Mouse (Mus musculus): Measurements from ENCODE around the gene Tsc22d1. TPM values are rescaled to one million over a fixed set of nuclear protein-coding genes. Genes with fewer than 3 reads are reported as not detected.

The Tsc22d1 gene
- polyA plus RNA-seq, 1 experiment from 2014 or later: 296 TPM

DNA sequence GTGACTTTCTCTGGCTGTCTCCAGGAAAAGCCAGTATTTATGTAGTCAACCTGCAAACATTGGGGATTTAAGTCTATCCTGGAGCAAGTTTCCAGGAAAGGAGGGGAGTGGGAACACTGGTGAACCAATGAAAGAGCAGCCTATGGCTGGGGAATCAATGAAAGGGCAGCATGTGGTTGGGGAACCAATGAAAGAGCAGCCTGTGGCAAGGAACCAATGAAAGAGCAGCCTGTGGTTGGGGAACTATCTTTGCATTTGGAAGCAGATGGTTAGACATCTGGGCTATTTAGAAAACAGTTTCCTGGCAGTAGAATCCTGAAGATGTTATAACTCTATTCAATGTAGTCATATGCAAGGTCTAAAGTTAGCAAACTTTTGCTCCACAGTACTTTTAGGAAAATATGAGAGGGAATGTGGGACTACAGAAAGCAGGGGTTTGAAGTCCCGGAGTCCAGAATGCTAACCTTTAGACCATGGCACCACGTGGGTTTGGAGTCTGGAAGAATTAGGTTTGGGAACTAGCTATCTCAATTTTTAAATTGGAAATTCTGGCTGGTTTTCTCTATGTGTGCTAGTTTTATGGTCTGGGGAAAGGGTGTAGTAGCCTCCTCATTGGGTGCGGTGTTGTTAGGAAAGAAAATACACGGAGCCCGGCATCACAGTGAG lies 125.4 kb downstream of the Tsc22d1 start:
- no peak overlapping the region for H3K4me3 ChIP-seq (ENCODE audit: low read depth, low read length)
- no peak overlapping the region for H3K9ac ChIP-seq (ENCODE audit: low read depth, low read length)
- DNase-seq (ENCODE audit: low spot score) (no peak), ATAC-seq (replicated peaks; ENCODE audit: low FRiP score) (no peak)
- H3K4me1 ChIP-seq (replicated peaks; ENCODE audit: control insufficient read depth, insufficient read depth, low read length): peaks cover 33% of the 10 kb centered on the region
- no peak overlapping the region for H3K4me2 ChIP-seq
- no peaks in the 10 kb centered on the region for H3K27me3 ChIP-seq (replicated peaks; ENCODE audit: control insufficient read depth, insufficient read depth, low read length)
- H3K9me3 ChIP-seq (ENCODE audit: control insufficient read depth, low read length): no peaks in the 10 kb centered on the region
- H3K36me3 ChIP-seq (ENCODE audit: control insufficient read depth, insufficient read depth, low read length): no peaks in the 10 kb centered on the region
- WGBS: 90% methylated on average over 5 of the region's 5 CpGs
- H3K27ac ChIP-seq (ENCODE audit: low read depth, low read length): no peak overlapping the region

DNA sequence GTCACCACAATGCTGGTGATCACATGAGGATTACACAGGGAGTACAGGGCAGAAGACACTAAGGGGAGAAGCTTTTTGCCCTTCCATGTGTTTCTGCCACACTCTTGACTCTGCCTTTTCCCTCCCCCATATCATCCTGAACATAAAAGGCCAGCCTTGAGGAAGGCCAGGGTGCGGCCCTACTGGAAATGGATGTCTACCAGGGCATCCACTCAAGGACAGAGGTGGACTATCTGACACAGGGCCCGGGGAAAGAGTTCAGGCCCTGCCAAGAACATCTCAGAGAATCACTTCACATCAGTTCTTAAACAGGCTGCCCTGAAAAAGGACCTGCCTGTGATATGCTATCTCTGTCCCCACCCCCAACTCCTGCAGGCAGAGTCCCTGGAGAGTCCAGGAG lies 126.6 kb downstream of the Tsc22d1 start:
- Histone ChIP-seq H3K9ac (ENCODE audit: low read depth, low read length) (no peak overlapping the region), H3K9me3 (ENCODE audit: control insufficient read depth, low read length) (no peaks in the 10 kb centered on the region), H3K4me3 (ENCODE audit: low read depth, low read length) (no peak overlapping the region), H3K27ac (ENCODE audit: low read depth, low read length) (no peak overlapping the region), H3K36me3 (ENCODE audit: control insufficient read depth, insufficient read depth, low read length) (no peaks in the 10 kb centered on the region), H3K4me2 (no peak overlapping the region), H3K4me1 (replicated peaks; ENCODE audit: control insufficient read depth, insufficient read depth, low read length) (peaks cover 33% of the 10 kb centered on the region), H3K27me3 (replicated peaks; ENCODE audit: control insufficient read depth, insufficient read depth, low read length) (no peaks in the 10 kb centered on the region)
- DNase-seq (ENCODE audit: low spot score) (no peak), ATAC-seq (replicated peaks; ENCODE audit: low FRiP score) (no peak)
- WGBS: 52% methylated on average over 2 of the region's 2 CpGs

DNA sequence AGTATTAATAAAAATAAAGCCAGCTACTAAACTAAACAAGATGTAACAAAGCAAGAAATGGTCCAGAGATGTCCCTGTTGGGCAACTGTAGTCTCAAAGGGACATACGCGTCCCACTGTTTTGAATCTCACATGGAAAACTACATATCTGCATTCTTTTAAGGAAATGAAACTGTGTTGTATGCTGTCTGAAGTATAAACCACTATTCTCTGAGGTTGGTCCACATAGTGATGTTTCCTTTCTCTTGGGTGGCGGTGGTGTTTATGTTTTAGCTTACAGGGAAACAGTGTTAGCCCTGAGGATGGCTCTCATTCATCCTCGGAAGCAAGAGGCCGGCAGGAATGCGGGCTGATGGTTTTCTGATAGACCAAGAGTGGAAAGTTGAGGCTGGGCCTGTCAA lies 129.4 kb downstream of the Tsc22d1 start:
- no peak for ATAC-seq (replicated peaks; ENCODE audit: low FRiP score)
- no peaks in the 10 kb centered on the region for H3K36me3 ChIP-seq (ENCODE audit: control insufficient read depth, insufficient read depth, low read length)
- H3K9me3 ChIP-seq (ENCODE audit: control insufficient read depth, low read length): no peaks in the 10 kb centered on the region
- no peak overlapping the region for H3K27ac ChIP-seq (ENCODE audit: low read depth, low read length)
- H3K9ac ChIP-seq (ENCODE audit: low read depth, low read length): no peak overlapping the region
- H3K27me3 ChIP-seq (replicated peaks; ENCODE audit: control insufficient read depth, insufficient read depth, low read length): no peaks in the 10 kb centered on the region
- DNase-seq (ENCODE audit: low spot score): no peak
- no peak overlapping the region for H3K4me2 ChIP-seq
- peaks cover 21% of the 10 kb centered on the region for H3K4me1 ChIP-seq (replicated peaks; ENCODE audit: control insufficient read depth, insufficient read depth, low read length)
- 80% methylated on average over 6 of the region's 6 CpGs for WGBS
- no peak overlapping the region for H3K4me3 ChIP-seq (ENCODE audit: low read depth, low read length)

DNA sequence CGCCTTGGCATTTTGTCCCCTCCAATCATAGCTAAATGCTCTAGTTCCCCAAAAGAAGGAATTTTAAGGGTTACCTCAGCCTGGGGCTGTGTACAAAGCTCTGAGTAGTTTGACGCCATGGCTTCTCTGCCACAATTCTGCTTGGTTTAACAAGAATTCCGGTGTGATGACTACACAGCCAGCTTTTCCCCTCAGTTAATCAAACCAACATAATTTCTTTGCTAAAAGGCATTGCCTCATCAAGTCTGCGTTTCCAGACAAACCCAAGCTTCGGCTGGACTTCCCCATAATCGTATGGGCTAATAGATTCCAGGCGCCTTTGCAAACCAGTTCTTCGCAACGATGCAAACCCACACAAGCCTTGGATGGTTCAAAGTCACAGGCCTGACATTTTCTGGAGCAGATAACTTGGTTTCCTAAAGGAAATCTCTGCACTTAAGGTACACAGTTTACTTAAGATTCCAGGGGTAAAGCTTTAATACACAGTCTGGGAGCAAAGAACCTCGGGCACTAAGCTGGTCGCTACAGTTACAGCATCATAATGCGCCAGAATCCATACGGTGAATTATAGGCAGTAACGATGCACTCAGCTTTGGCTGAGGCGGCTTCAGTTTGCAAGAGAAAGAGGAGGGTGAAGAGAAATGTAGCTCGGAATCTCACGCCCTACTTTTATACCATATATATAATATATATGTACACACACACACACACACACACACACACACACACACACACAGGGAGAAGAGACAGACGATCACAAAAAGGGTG lies 140.7 kb downstream of the Tsc22d1 start:
- Histone ChIP-seq H3K27ac (ENCODE audit: low read depth, low read length) (no peak overlapping the region), H3K36me3 (ENCODE audit: control insufficient read depth, insufficient read depth, low read length) (no peaks in the 10 kb centered on the region), H3K27me3 (replicated peaks; ENCODE audit: control insufficient read depth, insufficient read depth, low read length) (peaks cover 22% of the 10 kb centered on the region), H3K9ac (ENCODE audit: low read depth, low read length) (no peak overlapping the region), H3K4me1 (replicated peaks; ENCODE audit: control insufficient read depth, insufficient read depth, low read length) (peaks cover 9% of the 10 kb centered on the region; the same call in 1 of the 2 replicates), H3K9me3 (ENCODE audit: control insufficient read depth, low read length) (no peaks in the 10 kb centered on the region), H3K4me2 (peak overlapping the region; percentile 98), H3K4me3 (ENCODE audit: low read depth, low read length) (peak overlapping the region; percentile 68; the same call in 1 of the 2 replicates)
- ATAC-seq (replicated peaks; ENCODE audit: low FRiP score): no peak
- DNase-seq (ENCODE audit: low spot score): no peak
- WGBS: 71% methylated on average over 18 of the region's 18 CpGs

DNA sequence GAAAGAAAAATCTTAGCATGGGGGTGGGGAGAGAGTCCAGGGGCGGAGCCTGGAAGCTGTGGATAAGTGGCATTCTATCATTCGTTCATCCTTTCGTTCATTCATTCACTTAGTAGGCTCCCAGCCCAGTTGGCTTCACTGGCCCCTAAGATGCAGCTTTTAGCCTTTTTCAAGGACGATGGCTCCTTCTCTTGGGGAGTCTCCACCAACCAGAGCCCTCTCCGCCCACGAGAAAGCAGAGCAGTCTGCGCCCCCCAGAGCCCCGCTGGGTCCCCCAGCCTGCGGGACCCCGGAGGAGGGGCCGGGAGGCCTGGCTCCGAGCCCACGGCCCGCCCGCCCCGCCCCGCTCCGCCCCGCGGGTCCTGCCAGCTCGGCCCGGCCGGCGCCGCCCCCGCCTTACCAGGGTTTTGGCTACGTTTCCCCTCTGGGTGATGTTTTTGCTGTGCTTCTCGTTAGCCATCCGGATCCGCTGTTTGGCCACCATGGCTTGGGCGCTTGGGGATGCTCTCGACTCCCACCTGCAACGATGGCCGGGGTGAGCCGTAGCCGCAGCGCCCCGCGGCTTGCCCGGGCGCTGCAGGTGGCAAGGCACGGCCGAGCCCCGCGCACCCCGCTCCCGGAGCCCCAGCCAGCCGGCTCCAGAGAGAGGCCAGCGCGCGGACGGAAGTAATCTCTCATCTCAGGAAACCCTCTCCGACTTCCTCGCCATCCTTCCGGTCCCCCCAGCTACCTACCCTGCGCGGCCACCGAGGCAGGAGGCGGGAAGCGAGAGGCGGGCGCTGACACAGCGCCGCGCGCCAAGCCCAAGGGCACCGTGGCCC lies 141.5 kb downstream of the Tsc22d1 start:
- Histone ChIP-seq H3K27ac (ENCODE audit: low read depth, low read length) (0 out of 2 replicates have a peak overlapping the region, but pooled peaks have one; percentile 36), H3K9me3 (ENCODE audit: control insufficient read depth, low read length) (no peaks in the 10 kb centered on the region), H3K36me3 (ENCODE audit: control insufficient read depth, insufficient read depth, low read length) (no peaks in the 10 kb centered on the region), H3K9ac (ENCODE audit: low read depth, low read length) (peak overlapping the region; percentile 63), H3K4me3 (ENCODE audit: low read depth, low read length) (peak overlapping the region; percentile 68), H3K4me2 (peak overlapping the region; percentile 98), H3K27me3 (replicated peaks; ENCODE audit: control insufficient read depth, insufficient read depth, low read length) (peaks cover 22% of the 10 kb centered on the region), H3K4me1 (replicated peaks; ENCODE audit: control insufficient read depth, insufficient read depth, low read length) (peaks cover 9% of the 10 kb centered on the region; the same call in 1 of the 2 replicates)
- WGBS: 2% methylated on average over 66 of the region's 67 CpGs
- DNase-seq (ENCODE audit: low spot score) (peak; percentile 67), ATAC-seq (replicated peaks; ENCODE audit: low FRiP score) (peak; percentile 66)

DNA sequence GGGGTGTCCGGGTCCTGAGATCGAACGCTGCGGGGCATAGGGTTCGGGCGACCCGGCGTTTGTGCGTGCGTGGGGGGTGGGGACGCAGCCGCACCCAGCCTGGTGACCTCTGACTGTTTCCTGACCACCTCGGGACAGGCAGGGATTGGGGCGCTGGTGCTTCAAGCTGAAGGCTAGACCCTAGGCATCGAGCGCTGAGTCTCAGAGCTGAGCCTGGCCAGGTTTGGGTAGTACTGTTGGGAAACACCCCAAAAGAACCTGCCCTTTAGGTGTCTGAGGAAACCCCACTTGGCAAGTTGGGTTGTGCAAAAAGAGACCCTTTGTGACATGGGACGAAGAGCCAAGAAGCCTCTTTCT lies 142.1 kb downstream of the Tsc22d1 start, which contains the start of gene Serp2:
Serp2 (minus strand) TSS at position 38 of the 357 bp plus-strand sequence.
- DNase-seq (ENCODE audit: low spot score) (no peak), ATAC-seq (replicated peaks; ENCODE audit: low FRiP score) (peak; percentile 39)
- 8% methylated on average over 17 of the region's 17 CpGs for WGBS
- Histone ChIP-seq H3K4me1 (replicated peaks; ENCODE audit: control insufficient read depth, insufficient read depth, low read length) (peaks cover 9% of the 10 kb centered on the region; the same call in 1 of the 2 replicates), H3K27ac (ENCODE audit: low read depth, low read length) (0 out of 2 replicates have a peak within 1 kb of the TSS, but pooled peaks have one; percentile 36), H3K36me3 (ENCODE audit: control insufficient read depth, insufficient read depth, low read length) (no peaks in the 10 kb centered on the region), H3K27me3 (replicated peaks; ENCODE audit: control insufficient read depth, insufficient read depth, low read length) (peaks cover 22% of the 10 kb centered on the region), H3K4me2 (peak within 1 kb of the TSS; percentile 98), H3K9ac (ENCODE audit: low read depth, low read length) (peak within 1 kb of the TSS; percentile 63), H3K4me3 (ENCODE audit: low read depth, low read length) (peak within 1 kb of the TSS; percentile 68), H3K9me3 (ENCODE audit: control insufficient read depth, low read length) (no peaks in the 10 kb centered on the region)

Other genes with a start within 250 kb of the Tsc22d1 start
- 4.3 and 5.3 TPM in 2 replicates for gene Serp2, start 141.9 kb downstream of the Tsc22d1 start, polyA plus RNA-seq (2014; fragmentation: Nextera tagmentation; extraction: Ambion mirVana)

All from liver, embryonic 11.5 days (tissue).